Mouse (Mus musculus) myocyte (in vitro differentiated cells): ENCODE results near the gene Vax2.

Experiments
- CEBPB ChIP-seq: IDR thresholded peaks from 2 replicates; pipeline ENCODE4 v1.6.1; 2011; ENCODE audit warnings: mild to moderate bottlenecking, moderate library complexity; ENCODE audit not compliant: poor library complexity, insufficient read depth, severe bottlenecking
- MAX ChIP-seq: IDR thresholded peaks from one replicate; pipeline ENCODE4 v1.6.1; 2011; ENCODE audit warnings: low read depth, mild to moderate bottlenecking, control low read depth
- MYOG ChIP-seq, 3 experiments: IDR thresholded peaks; one replicate each; pipeline ENCODE4 v1.6.1; 2011; ENCODE audit warnings: control low read depth in 2 of 3, low read depth in 2 of 3, mild to moderate bottlenecking in 2 of 3; ENCODE audit not compliant: insufficient read length in 2 of 3, control insufficient read depth in 1 of 3, insufficient read depth in 1 of 3
- POLR2A ChIP-seq: IDR thresholded peaks from one replicate; pipeline ENCODE4 v1.6.1; 2011; ENCODE audit warnings: low read depth, mild to moderate bottlenecking, control low read depth, moderate library complexity; ENCODE audit not compliant: insufficient read length
- POLR2AphosphoS2 ChIP-seq: IDR thresholded peaks from one replicate; pipeline ENCODE4 v1.6.1; 2011; ENCODE audit warnings: low read depth, control low read depth; ENCODE audit not compliant: insufficient read length
- TCF3 ChIP-seq: IDR thresholded peaks from one replicate; pipeline ENCODE4 v1.6.1; 2011; ENCODE audit warnings: low read depth, control low read depth; ENCODE audit not compliant: insufficient read length
- USF1 ChIP-seq: IDR thresholded peaks from one replicate; pipeline ENCODE4 v1.6.1; 2011; ENCODE audit warnings: low read depth, mild to moderate bottlenecking, control low read depth, moderate library complexity

GRCm38 (mm10) chr6:83775638-83776293 is 64.7 kb downstream of the Vax2 start, which contains the start of gene Tex261:
- TF ChIP-seq MAX (no peak), POLR2A (peak; percentile 98), POLR2AphosphoS2 (peak; percentile 95), CEBPB (peak; percentile 72; the same call in 1 of the 2 replicates), TCF3 (no peak), MYOG (IDR thresholded peaks at IDR 0.05; ENCODE audit: control insufficient read depth in 1 of 3, insufficient read depth in 1 of 3, insufficient read length in 2 of 3, low read depth in 2 of 3) (no peak), USF1 (no peak)
